Mouse (Mus musculus) olfactory bulb, adult 2 months (tissue): ENCODE data around the gene Gm13119.
"Not testable (repeated sequence)": the region's sequence is repeated elsewhere in the genome, so short reads cannot be mapped to it uniquely, and the experiment has no call there.

Experiments
- CTCF ChIP-seq: fragments of 200-500 bp; IDR thresholded peaks from 2 replicates; pipeline ENCODE4 v1.5.1; 2012; ENCODE audit warnings: low read depth, mild to moderate bottlenecking, low read length, moderate library complexity; ENCODE audit not compliant: insufficient read depth
- POLR2A ChIP-seq: fragments of 200-500 bp; IDR thresholded peaks from 2 replicates; pipeline ENCODE4 v1.6.1; 2012; ENCODE audit warnings: mild to moderate bottlenecking, low read depth, low read length, moderate library complexity; ENCODE audit not compliant: insufficient read depth

- TF ChIP-seq CTCF, POLR2A: not testable (repeated sequence)
Measured at GRCm38 (mm10) chr4:144312666-144313460, 44.9 kb upstream of the Gm13119 start.
